Mouse (Mus musculus): ENCODE results near the gene Insyn1. TPM values are rescaled to one million over a fixed set of nuclear protein-coding genes. Genes with fewer than 3 reads are reported as not detected.

Gene Insyn1
- not detected for polyA plus RNA-seq (2014; fragmentation: Illumina TruSeq; extraction: RNeasy Lipid Tissue Mini Kit (QIAGEN cat#74804))

GRCm38 (mm10) chr9:58487851-58488801 is at the start of gene Insyn1:
Insyn1 (plus strand) TSS chr9:58488603.

Other genes starting within 250 kb of the Insyn1 start
- gene Pml, start 238.8 kb upstream of the Insyn1 start, polyA plus RNA-seq (2014; fragmentation: Illumina TruSeq; extraction: RNeasy Lipid Tissue Mini Kit (QIAGEN cat#74804)), result 5.3 TPM
- 5.9 TPM for gene Stoml1, start 235.4 kb upstream of the Insyn1 start, polyA plus RNA-seq (2014; fragmentation: Illumina TruSeq; extraction: RNeasy Lipid Tissue Mini Kit (QIAGEN cat#74804))
- 2.1 TPM for gene Loxl1, start 175.4 kb upstream of the Insyn1 start, polyA plus RNA-seq (2014; fragmentation: Illumina TruSeq; extraction: RNeasy Lipid Tissue Mini Kit (QIAGEN cat#74804))
- not detected for gene Tbc1d21, start 118.1 kb upstream of the Insyn1 start, polyA plus RNA-seq (2014; fragmentation: Illumina TruSeq; extraction: RNeasy Lipid Tissue Mini Kit (QIAGEN cat#74804))
- gene Cd276, start 66.8 kb downstream of the Insyn1 start, polyA plus RNA-seq (2014; fragmentation: Illumina TruSeq; extraction: RNeasy Lipid Tissue Mini Kit (QIAGEN cat#74804)), result 5.6 TPM
- 777 TPM for gene Nptn, start 93.6 kb downstream of the Insyn1 start, polyA plus RNA-seq (2014; fragmentation: Illumina TruSeq; extraction: RNeasy Lipid Tissue Mini Kit (QIAGEN cat#74804))

Measured in ovary, adult 10 weeks (tissue).